Mouse (Mus musculus) brain, embryonic 14.5 days (tissue): ENCODE measurements at regions not wholly inside any gene's neighbourhood (a gene's known extent, or its start where the extent isn't known, plus 50 kb on each side); places are given as distances from the start of the nearest gene placed in this dataset.

Source experiments
- DNase-seq: peaks from one replicate; pipeline ENCODE4 v3.0.0-alpha.2; 2011; ENCODE audit warnings: low read depth
- CTCF ChIP-seq: fragments of 200-500 bp; IDR thresholded peaks from 2 replicates; pipeline ENCODE4 v1.5.1; 2012; ENCODE audit warnings: inconsistent platforms, mild to moderate bottlenecking, moderate library complexity, borderline replicate concordance; ENCODE audit not compliant: insufficient read depth, insufficient read length; ENCODE audit errors: extremely low read depth
- POLR2A ChIP-seq: fragments of 200-500 bp; IDR thresholded peaks from 2 replicates; pipeline ENCODE4 v1.6.1; 2012; ENCODE audit warnings: mild to moderate bottlenecking, inconsistent platforms, borderline replicate concordance; ENCODE audit not compliant: poor library complexity, insufficient read depth, insufficient read length, severe bottlenecking; ENCODE audit errors: extremely low read depth

DNA sequence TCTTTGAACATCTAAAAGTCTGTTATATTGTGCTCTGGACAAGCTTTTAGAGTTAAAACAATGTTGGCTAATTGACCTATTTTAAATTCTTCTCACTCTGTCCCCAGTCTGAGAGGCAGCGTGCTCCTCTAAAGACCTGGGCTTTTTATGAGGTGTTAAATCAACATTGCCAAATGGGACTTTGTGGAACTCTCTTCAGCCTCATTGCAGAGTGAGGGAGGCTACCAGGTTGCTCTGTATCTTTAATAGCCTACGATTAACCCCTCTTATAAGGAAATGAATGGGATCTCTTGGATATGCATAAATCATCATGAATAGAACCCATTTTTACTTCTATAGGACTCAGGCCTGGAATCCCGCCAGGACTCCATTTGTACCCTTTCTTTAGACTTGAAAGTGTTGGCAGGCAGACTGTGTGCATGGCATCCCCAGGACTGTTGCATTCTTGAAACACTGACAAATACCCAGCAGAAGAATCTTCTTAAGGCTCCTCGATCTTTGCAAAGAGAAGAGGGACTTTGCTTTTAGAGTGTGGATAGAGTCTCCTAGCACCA, 2157.1 kb downstream of the 4930444P10Rik start:
- peak; percentile 96 for DNase-seq
- TF ChIP-seq POLR2A (no peak), CTCF (no peak)

- no peak for DNase-seq
- TF ChIP-seq POLR2A, result no peak
- TF ChIP-seq CTCF, result no peak
Measured at GRCm38 (mm10) chr1:13928679-13929078, 2164.4 kb downstream of the 4930444P10Rik start.

GRCm38 (mm10) chr1:13927964-13928363, 2165.2 kb downstream of the 4930444P10Rik start:
- no peak for DNase-seq

DNA sequence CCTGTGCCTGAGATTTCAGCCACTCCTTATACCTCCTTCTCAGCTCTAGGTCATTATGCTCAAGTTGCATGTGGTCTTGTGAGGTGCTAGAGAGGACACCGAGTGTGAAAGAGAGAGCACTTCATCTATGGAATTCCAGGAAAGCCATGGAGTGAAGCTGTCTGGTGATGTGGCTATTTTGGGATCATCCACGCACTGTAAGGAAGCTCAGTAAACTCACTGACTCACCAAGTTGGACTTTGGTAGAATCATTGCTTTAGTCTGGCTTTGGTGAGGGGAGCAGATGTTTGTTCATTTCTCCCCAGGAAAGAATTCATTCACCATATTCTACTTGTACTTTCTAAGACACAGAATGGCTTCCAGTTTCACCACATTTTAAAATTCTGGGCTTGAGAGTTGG, 2167.1 kb downstream of the 4930444P10Rik start:
- no peak for TF ChIP-seq POLR2A
- DNase-seq, result no peak

More at GRCm38 (mm10) chr1:13927964-13928363, 2165.2 kb downstream of the 4930444P10Rik start:
- TF ChIP-seq POLR2A (no peak), CTCF (no peak)

DNA sequence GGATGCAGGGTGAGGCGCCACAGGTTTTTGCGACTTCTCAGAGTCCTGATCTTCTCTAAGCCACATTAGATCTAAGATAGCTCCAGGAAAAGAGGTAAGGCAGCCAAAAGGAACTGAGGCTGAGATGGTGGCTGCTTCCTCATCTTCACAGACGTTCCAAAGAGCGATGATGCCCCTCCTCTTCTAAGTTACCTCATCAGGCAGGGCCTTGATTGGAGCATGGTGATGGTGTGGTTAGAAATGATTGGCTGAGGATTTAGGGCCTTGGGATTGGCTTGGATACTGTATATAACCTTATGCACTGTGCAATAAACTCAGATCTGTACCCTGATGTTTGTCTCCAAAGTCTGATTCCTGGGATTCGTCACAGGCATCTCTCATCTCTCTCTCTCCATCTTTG, 2177.9 kb downstream of the 4930444P10Rik start:
- no peak for TF ChIP-seq CTCF
- DNase-seq, result no peak

DNA sequence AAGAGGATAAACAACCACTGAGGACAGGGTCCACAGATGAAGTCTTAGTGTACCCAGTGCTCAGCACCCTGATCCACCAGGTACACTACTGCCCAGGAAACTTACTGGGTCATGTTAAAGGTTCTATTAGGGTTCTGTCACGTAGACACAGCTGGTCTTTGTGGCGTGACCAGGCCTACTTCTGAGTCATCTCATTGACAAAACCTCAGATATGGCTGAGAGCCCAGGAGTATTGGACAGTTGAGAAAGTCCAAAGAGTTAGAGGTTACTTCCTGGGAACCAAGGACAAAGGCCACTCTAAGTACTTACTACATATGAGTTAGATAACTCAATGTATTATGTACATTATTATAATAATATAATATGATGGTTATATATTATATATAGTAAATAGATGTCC, 2214.0 kb downstream of the 4930444P10Rik start:
- DNase-seq, result no peak
- no peak for TF ChIP-seq CTCF
- no peak for TF ChIP-seq POLR2A

GRCm38 (mm10) chr1:13873925-13874324, 2219.2 kb downstream of the 4930444P10Rik start:
- no peak for DNase-seq
- no peak for TF ChIP-seq CTCF
- no peak for TF ChIP-seq POLR2A

DNA sequence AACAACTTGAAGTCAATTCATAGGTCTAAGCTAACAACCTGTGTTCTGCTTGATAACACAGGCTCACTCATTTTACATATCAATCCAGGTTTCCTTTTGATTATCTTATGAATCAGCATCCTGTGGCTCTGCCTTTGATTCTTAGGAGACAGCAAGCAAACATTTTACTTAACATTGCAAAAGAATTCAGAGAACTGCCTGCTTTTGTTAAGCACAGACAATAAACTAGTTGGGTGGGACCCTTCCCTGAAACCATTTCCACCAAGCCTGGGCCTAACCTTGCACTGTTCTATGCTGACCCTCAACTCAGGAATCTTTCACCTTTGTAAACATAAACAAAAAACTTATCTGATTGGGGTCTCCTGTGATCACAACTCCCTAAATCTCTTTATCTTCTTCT, 2220.6 kb downstream of the 4930444P10Rik start:
- no peak for TF ChIP-seq POLR2A
- TF ChIP-seq CTCF, result no peak
- DNase-seq, result no peak

DNA sequence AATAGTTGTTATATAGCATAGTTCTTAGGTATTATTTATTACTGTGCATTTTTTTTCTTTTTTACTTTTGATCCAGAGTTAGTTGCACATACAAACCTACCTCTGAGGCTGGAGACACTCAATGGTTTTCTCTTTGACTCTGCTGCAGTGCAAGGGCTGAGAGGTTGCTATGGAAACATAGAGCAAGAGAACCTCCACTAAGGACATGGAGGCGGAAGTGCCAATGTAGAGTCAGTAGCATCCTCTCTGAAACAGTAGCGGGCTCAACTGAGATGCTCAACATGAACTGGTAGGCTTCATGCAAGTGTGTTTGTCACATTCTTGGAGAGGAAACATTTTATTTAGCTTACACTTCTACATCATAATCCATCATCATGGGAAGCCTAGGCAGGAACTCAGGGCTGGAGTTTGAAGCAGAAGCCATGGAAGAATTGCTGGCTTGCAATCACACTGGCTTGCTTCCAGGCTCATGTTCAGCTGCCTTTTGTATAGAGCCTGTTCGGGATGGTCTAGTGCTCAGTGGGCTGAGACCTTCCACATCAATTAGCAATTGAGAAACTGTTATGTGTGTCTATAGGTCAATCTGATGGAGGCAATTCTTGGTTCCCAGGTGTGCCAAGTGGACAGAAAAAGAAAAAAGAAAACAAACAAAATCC, 2222.4 kb downstream of the 4930444P10Rik start:
- DNase-seq, result peak; percentile 51
- TF ChIP-seq CTCF (no peak), POLR2A (no peak)

GRCm38 (mm10) chr1:13865713-13866112, 2227.4 kb downstream of the 4930444P10Rik start:
- no peak for TF ChIP-seq CTCF
- TF ChIP-seq POLR2A, result no peak
- no peak for DNase-seq

- DNase-seq, result no peak
- TF ChIP-seq CTCF, result no peak
- no peak for TF ChIP-seq POLR2A
Measured at GRCm38 (mm10) chr1:13863712-13864111, 2229.4 kb downstream of the 4930444P10Rik start.

GRCm38 (mm10) chr1:13861070-13861511, 2232.0 kb downstream of the 4930444P10Rik start:
- TF ChIP-seq CTCF (no peak), POLR2A (no peak)
- DNase-seq, result peak; percentile 84
